Mouse (Mus musculus) ZHBTc4 (cell line): Measurements from ENCODE around the gene Htr6.

Experiments used
- DNase-seq: peaks from one replicate; pipeline ENCODE4 v3.0.0-alpha.2; 2011; ENCODE audit warnings: low read depth, low spot score

Htr6 gene

GRCm38 (mm10) chr4:139088982-139089671, 13.8 kb upstream of the Htr6 start:
- peak; percentile 38 for DNase-seq

GRCm38 (mm10) chr4:139086984-139087383, 11.6 kb upstream of the Htr6 start:
- DNase-seq = no peak

DNA sequence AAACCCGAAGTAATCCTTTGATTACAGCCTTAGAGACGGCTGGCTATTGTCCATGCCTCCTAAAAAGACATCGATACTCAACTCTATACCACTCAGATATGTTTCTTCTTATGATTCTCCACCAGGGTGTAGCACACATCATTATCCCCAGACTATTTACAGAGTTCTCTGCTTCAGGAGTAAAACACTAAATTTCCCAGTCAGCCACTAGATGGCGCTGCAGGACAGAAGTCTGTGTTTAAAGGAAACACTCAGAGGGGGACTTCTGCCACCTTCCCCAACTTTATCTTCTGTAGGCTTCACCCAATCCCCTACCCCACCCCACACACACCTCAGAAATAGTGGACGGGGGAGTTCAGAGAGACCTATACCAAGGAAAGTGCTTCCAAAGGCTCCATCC, 10.7 kb upstream of the Htr6 start:
- peak; percentile 87 for DNase-seq

GRCm38 (mm10) chr4:139085337-139085736, 10.0 kb upstream of the Htr6 start:
- DNase-seq = no peak

- no peak for DNase-seq
Measured at GRCm38 (mm10) chr4:139082790-139083564, 7.6 kb upstream of the Htr6 start.

- DNase-seq = no peak
Measured at GRCm38 (mm10) chr4:139081270-139081931, 6.0 kb upstream of the Htr6 start.

- DNase-seq = no peak
Measured at GRCm38 (mm10) chr4:139080259-139080658, 4.9 kb upstream of the Htr6 start.

DNA sequence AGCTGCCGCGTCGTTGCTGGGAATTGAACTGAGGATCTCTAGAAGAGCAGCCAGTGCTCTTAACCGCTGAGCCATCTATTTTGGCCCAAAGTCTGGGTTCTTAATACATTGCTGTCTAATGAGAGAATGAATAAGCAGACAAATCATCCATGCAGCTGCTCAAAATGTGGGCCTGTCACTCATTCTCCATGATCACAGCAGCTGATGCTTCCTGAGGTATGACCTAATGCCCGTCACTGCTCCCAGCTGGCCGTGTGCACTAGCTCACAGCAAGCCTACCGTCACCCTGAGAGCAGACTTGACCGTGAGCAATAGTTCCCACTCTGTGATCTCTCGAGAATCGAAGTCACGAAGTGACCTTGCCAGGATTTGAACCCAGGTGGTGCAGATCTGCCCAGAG, 4.1 kb upstream of the Htr6 start:
- DNase-seq = no peak

DNA sequence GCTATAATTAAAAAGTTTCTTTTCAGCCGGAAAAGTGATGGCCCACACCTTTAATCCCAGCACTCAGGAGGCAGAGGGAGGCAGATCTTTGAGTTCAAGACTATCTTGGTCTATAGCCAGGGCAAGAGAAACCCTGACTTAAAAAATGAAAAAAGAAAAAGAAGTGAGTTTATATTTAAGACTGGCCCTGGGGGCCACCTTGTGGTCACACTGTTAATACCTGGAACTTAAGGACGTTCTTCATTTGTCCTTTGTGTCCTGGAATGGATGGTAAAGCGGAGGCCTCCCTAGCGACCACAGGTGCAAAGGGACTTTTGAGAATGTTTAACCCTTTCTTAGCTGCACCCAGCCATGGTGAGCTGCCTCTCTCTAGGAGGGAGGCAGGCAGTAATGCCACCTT, 3.4 kb upstream of the Htr6 start:
- no peak for DNase-seq

DNA sequence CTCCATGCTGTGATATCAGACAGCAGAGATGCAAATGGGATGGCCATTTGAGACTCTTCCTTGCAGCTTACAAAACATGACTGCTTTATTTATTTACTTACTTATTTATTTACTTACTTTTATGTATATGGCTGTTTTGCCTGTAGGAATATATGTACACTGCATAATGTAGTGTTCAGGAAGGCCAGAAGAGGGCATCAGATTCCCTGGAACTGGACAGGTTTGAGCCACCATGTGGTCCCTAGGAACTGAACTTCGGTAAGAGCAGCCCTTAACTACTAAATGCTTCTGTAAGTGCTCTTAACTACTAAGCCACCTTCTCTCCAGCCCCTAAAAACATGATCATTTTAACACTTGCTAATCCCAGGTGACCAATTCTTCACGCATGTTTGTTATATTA, 2.9 kb upstream of the Htr6 start:
- peak; percentile 68 for DNase-seq

- DNase-seq = peak; percentile 65
Measured at GRCm38 (mm10) chr4:139075915-139076314, 545 bp upstream of the Htr6 start.

- no peak for DNase-seq
Measured at GRCm38 (mm10) chr4:139074060-139074459, 1.3 kb downstream of the Htr6 start.

GRCm38 (mm10) chr4:139068287-139068686, 7.1 kb downstream of the Htr6 start:
- no peak for DNase-seq

DNA sequence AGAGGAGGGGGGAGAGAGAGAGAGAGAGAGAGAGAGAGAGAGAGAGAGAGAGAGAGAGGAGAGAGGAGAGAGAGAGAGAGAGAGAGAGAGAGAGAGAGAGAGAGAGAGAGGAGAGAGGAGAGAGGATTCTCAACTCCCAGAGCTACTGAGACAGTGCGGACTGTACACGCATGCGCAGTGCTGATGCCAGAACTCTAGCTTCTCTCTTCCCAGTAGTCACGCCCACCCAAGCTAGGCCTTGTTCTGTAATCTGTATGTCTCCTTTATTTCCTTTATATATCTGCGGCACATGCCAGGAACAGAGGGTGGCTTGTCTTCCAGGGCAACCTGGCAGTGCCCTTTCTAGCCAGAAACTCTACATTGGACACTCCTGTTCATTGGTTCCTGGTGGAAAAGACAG, 10.5 kb downstream of the Htr6 start:
- peak; percentile 60 for DNase-seq

GRCm38 (mm10) chr4:139059569-139059968, 15.8 kb downstream of the Htr6 start:
- DNase-seq = peak; percentile 69

GRCm38 (mm10) chr4:139058029-139058428, 17.3 kb downstream of the Htr6 start:
- no peak for DNase-seq

GRCm38 (mm10) chr4:139057291-139057690, 18.1 kb downstream of the Htr6 start:
- no peak for DNase-seq

GRCm38 (mm10) chr4:139055744-139056143, 19.6 kb downstream of the Htr6 start:
- no peak for DNase-seq

DNA sequence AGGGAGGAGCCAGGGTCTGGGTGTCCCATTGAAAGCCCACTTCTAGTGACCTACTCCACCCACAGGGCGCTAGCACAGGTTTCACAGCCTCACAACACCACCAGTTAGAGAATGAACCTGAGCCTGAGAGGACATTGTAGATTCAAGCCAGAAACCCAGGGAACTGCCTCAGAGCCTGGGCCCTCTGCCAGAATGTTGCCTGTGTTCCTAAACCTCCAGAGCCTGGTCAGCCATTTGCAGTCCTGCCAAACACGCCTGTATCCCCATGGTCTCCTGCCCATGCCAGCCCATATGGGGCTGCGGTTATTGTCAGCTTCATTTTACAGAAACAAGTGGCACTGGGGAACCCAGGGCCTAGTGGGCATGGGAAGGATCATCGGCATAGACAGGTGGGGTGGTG, 20.0 kb downstream of the Htr6 start:
- DNase-seq = no peak

DNA sequence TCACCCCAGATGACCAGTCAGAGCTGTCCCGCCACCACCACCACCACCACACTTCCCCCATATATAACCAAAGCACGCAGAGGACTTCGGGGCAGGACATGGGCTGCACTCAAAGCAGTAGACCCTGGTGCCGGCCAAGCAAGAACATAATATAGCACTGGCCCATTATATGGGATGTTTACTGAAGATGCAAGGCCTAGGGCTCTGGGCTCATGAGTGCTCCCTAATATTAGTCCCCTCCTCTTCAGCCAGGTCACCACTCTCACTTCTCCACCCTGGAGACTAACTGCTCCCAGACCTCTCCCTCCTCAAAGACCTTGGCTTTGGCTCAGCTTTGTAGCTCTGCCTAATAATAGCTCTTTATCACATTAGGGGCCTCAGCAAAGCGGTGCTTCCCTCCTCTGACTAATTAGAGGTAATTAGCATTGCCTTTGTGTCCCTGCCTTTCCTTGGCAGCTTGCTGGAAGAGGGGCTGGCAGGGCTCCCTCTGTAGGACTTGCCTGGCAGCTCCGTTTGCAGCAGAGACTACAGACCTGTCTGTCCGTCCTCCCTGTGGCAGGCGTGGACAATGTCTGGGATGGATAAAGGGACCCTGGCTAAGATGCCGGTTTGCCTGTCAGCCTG, 21.0 kb downstream of the Htr6 start:
- no peak for DNase-seq

- DNase-seq = no peak
Measured at GRCm38 (mm10) chr4:139053391-139053790, 22.0 kb downstream of the Htr6 start.

DNA sequence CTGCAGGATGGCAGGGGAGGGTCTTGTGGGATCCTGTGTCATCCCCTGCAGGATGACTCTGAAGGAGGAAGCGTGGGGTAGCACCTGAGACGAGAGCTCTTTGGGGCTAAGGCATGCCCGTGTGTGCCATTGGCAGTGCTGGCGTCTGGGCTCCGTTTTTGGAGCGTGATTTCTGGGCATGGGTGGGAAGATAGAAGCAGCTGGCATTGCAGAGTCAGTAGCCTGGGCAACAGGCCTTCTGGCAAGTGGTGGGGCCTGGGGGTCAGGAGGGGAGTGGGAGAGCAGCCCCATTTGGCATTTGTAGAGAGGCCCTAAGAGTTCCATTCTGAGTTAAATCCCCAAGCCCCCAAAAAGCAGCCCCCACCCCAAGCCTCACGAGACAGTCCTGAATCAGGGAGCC, 22.6 kb downstream of the Htr6 start:
- DNase-seq = no peak
